Mouse (Mus musculus): ENCODE measurements around the gene 2310061I04Rik. TPM values are rescaled to one million over a fixed set of nuclear protein-coding genes. Genes with fewer than 3 reads are reported as not detected.
A peak's percentile ranks its signal among the peaks of the same experiment; 100 is the strongest.

2310061I04Rik gene
- polyA plus RNA-seq, 1 experiment from 2014 or later = 23.9 TPM

GRCm38 (mm10) chr17:35848112-35848511 lies 49.1 kb downstream of the 2310061I04Rik start:
- ATAC-seq (replicated peaks; ENCODE audit: insufficient number of reproducible peaks, insufficient read depth, low FRiP score, low read depth) = peak; percentile 56; the same call in 1 of the 2 replicates
- Histone ChIP-seq H3K36me3 (peaks cover 79% of the 10 kb centered on the region), H3K4me1 (replicated peaks) (no peaks in the 10 kb centered on the region), H3K27me3 (no peaks in the 10 kb centered on the region), H3K27ac (no peak overlapping the region), H3K9ac (no peak overlapping the region), H3K9me3 (replicated peaks) (no peaks in the 10 kb centered on the region), H3K4me3 (no peak overlapping the region), H3K4me2 (no peak overlapping the region)
- 58% methylated on average over 1 of the region's 1 CpGs for WGBS

GRCm38 (mm10) chr17:35843514-35843913 lies 53.7 kb downstream of the 2310061I04Rik start:
- 0 out of 2 replicates have a peak overlapping the region, but pooled peaks have one; percentile 66 for H3K4me2 ChIP-seq
- peaks cover 18% of the 10 kb centered on the region for H3K4me1 ChIP-seq (replicated peaks)
- no peaks in the 10 kb centered on the region for H3K9me3 ChIP-seq (replicated peaks)
- 86% methylated on average over 3 of the region's 3 CpGs for WGBS
- no peak overlapping the region for H3K4me3 ChIP-seq
- H3K36me3 ChIP-seq = peaks cover 37% of the 10 kb centered on the region
- H3K27ac ChIP-seq = no peak overlapping the region
- no peak overlapping the region for H3K9ac ChIP-seq
- no peaks in the 10 kb centered on the region for H3K27me3 ChIP-seq
- no peak for ATAC-seq (replicated peaks; ENCODE audit: insufficient number of reproducible peaks, insufficient read depth, low FRiP score, low read depth)

MicroRNA genes within 50 kb of the gene (microRNA counts, 519-probe panel; counts per million panel counts)
- not detected for microRNA mmu-miR-1894-3p
- microRNA mmu-miR-1894-5p = 1,853 counts per million, percentile 15 among the panel's probes with 10 or more counts

Small RNA genes within 50 kb of the gene (microRNA-seq; reads per million reads assigned to microRNA genes)
- gene Gm28033 (1.5 reads per million), gene Mir1894 (not detected)

Other genes starting within 250 kb of the 2310061I04Rik start
- gene Vars2, start 229.8 kb downstream of the 2310061I04Rik start, polyA plus RNA-seq (2015; fragmentation: Nextera tagmentation; extraction: Ambion mirVana) = 11.1 and 16.2 TPM in 2 replicates
- gene Gtf2h4, start 223.7 kb downstream of the 2310061I04Rik start, polyA plus RNA-seq (2015; fragmentation: Nextera tagmentation; extraction: Ambion mirVana) = 21.3 and 28.7 TPM in 2 replicates
- 109 and 125 TPM in 2 replicates for gene Ddr1, start 192.8 kb downstream of the 2310061I04Rik start, polyA plus RNA-seq (2015; fragmentation: Nextera tagmentation; extraction: Ambion mirVana)
- gene Ier3, start 75.7 kb downstream of the 2310061I04Rik start, polyA plus RNA-seq (2015; fragmentation: Nextera tagmentation; extraction: Ambion mirVana) = 49.7 and 56.5 TPM in 2 replicates
- gene Flot1, start 74.2 kb downstream of the 2310061I04Rik start, polyA plus RNA-seq (2015; fragmentation: Nextera tagmentation; extraction: Ambion mirVana) = 103 and 109 TPM in 2 replicates
- 567 and 662 TPM in 2 replicates for gene Tubb5, start 59.1 kb downstream of the 2310061I04Rik start, polyA plus RNA-seq (2015; fragmentation: Nextera tagmentation; extraction: Ambion mirVana)
- gene Mdc1, start 55.9 kb downstream of the 2310061I04Rik start, polyA plus RNA-seq (2015; fragmentation: Nextera tagmentation; extraction: Ambion mirVana) = 12.6 and 17.0 TPM in 2 replicates
- 38.7 and 46.2 TPM in 2 replicates for gene Nrm, start 36.1 kb downstream of the 2310061I04Rik start, polyA plus RNA-seq (2015; fragmentation: Nextera tagmentation; extraction: Ambion mirVana)
- 17.9 and 21.4 TPM in 2 replicates for gene Ppp1r18, start 31.8 kb downstream of the 2310061I04Rik start, polyA plus RNA-seq (2015; fragmentation: Nextera tagmentation; extraction: Ambion mirVana)
- gene Dhx16, start 17.6 kb downstream of the 2310061I04Rik start, polyA plus RNA-seq (2015; fragmentation: Nextera tagmentation; extraction: Ambion mirVana) = 19.7 and 31.1 TPM in 2 replicates
- 38.7 and 50.7 TPM in 2 replicates for gene Atat1, start 12.6 kb upstream of the 2310061I04Rik start, polyA plus RNA-seq (2015; fragmentation: Nextera tagmentation; extraction: Ambion mirVana)
- gene Mrps18b, start 19.0 kb upstream of the 2310061I04Rik start, polyA plus RNA-seq (2015; fragmentation: Nextera tagmentation; extraction: Ambion mirVana) = 64.2 and 69.2 TPM in 2 replicates
- gene Ppp1r10, start 19.0 kb upstream of the 2310061I04Rik start, polyA plus RNA-seq (2015; fragmentation: Nextera tagmentation; extraction: Ambion mirVana) = 26.5 and 28.1 TPM in 2 replicates
- gene Abcf1, start 72.3 kb upstream of the 2310061I04Rik start, polyA plus RNA-seq (2015; fragmentation: Nextera tagmentation; extraction: Ambion mirVana) = 57.8 and 71.3 TPM in 2 replicates
- gene Gnl1, start 82.4 kb upstream of the 2310061I04Rik start, polyA plus RNA-seq (2015; fragmentation: Nextera tagmentation; extraction: Ambion mirVana) = 31.4 and 37.8 TPM in 2 replicates
- 13.7 and 20.4 TPM in 2 replicates for gene Prr3, start 82.8 kb upstream of the 2310061I04Rik start, polyA plus RNA-seq (2015; fragmentation: Nextera tagmentation; extraction: Ambion mirVana)
- gene H2-T24, start 123.1 kb upstream of the 2310061I04Rik start, polyA plus RNA-seq (2015; fragmentation: Nextera tagmentation; extraction: Ambion mirVana) = 1.3 and 2.7 TPM in 2 replicates
- gene H2-T23, start 135.4 kb upstream of the 2310061I04Rik start, polyA plus RNA-seq (2015; fragmentation: Nextera tagmentation; extraction: Ambion mirVana) = 4.7 and 11.6 TPM in 2 replicates
- gene H2-T22, start 145.3 kb upstream of the 2310061I04Rik start, polyA plus RNA-seq (2015; fragmentation: Nextera tagmentation; extraction: Ambion mirVana) = 7.0 and 12.0 TPM in 2 replicates
- gene Gm6034, start 145.5 kb upstream of the 2310061I04Rik start, polyA plus RNA-seq (2015; fragmentation: Nextera tagmentation; extraction: Ambion mirVana) = not detected in 2 replicates
- gene Gm11127, start 160.9 kb upstream of the 2310061I04Rik start, polyA plus RNA-seq (2015; fragmentation: Nextera tagmentation; extraction: Ambion mirVana) = 0.13 TPM in 1 of 2 replicates, not detected in the other
- not detected in 2 replicates for gene Gm19684, start 224.2 kb upstream of the 2310061I04Rik start, polyA plus RNA-seq (2015; fragmentation: Nextera tagmentation; extraction: Ambion mirVana)
- not detected in 2 replicates for gene Gm7030, start 232.0 kb upstream of the 2310061I04Rik start, polyA plus RNA-seq (2015; fragmentation: Nextera tagmentation; extraction: Ambion mirVana)

Measured in heart, embryonic 15.5 days (tissue).